Mouse (Mus musculus): ENCODE measurements around the gene Jagn1. TPM values are rescaled to one million over a fixed set of nuclear protein-coding genes. Genes with fewer than 3 reads are reported as not detected.

Jagn1 gene
- polyA plus RNA-seq, 1 experiment = 28.4 TPM

DNA sequence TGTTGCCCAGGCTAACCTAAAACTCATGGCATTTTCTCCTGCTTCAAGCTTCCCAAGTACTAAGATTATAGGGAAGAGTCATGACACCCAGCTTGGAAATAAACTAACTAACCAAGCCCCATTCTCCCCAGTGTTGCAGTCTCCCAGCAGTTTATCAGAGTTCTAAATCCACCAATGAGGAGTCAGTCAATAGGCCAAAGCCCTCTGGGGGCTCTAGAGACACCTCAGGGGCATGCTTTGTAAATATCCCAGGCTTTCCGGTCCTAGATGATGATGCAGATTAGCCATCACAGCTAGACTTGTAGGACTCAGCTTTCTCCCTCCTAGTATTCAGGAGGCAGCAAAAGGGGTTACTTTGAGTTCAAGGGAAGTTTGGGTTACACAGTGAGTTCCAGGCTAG, 32.4 kb upstream of the Jagn1 start:
- H3K4me3 ChIP-seq (ENCODE audit: insufficient read depth, low read length) = no peak overlapping the region
- no peak overlapping the region for H3K27ac ChIP-seq (ENCODE audit: insufficient read depth, low read depth, low read length)
- no peaks in the 10 kb centered on the region for H3K4me1 ChIP-seq (ENCODE audit: control insufficient read depth, insufficient read depth, low read length)
- no peak for TF ChIP-seq CTCF (IDR thresholded peaks at IDR 0.05; ENCODE audit: low read depth, low read length)
- no peak for TF ChIP-seq POLR2A (IDR thresholded peaks at IDR 0.05; ENCODE audit: borderline replicate concordance, low read depth, low read length)

DNA sequence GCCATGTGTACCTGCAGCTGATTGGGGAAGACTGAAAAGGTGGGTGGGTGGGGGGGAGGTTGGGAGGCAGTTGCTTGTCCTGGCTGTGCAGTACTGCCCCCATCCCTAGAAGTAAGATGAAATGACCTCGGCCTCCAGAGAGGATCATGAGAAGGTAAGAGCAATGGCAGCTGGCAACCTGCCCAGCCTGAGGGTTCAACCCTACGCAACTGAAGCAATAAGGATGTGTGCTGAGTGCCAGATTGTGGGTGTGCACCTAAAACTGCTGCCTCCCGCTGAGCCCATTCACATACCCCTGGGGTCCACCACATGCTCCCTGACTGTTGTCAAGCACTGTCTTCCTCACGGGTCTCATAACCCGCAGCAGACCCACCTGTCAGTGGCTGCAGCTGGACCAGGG, 26.0 kb upstream of the Jagn1 start:
- H3K4me3 ChIP-seq (ENCODE audit: insufficient read depth, low read length) = no peak overlapping the region
- H3K27ac ChIP-seq (ENCODE audit: insufficient read depth, low read depth, low read length) = no peak overlapping the region
- TF ChIP-seq CTCF (IDR thresholded peaks at IDR 0.05; ENCODE audit: low read depth, low read length) (no peak), POLR2A (IDR thresholded peaks at IDR 0.05; ENCODE audit: borderline replicate concordance, low read depth, low read length) (no peak)
- H3K4me1 ChIP-seq (ENCODE audit: control insufficient read depth, insufficient read depth, low read length) = peaks cover 5% of the 10 kb centered on the region; the same call in 1 of the 2 replicates

GRCm38 (mm10) chr6:113418441-113419198, 23.7 kb upstream of the Jagn1 start:
- Histone ChIP-seq H3K4me3 (ENCODE audit: insufficient read depth, low read length) (peak overlapping the region; percentile 70), H3K4me1 (ENCODE audit: control insufficient read depth, insufficient read depth, low read length) (peaks cover 5% of the 10 kb centered on the region; the same call in 1 of the 2 replicates), H3K27ac (ENCODE audit: insufficient read depth, low read depth, low read length) (no peak overlapping the region)
- TF ChIP-seq CTCF (IDR thresholded peaks at IDR 0.05; ENCODE audit: low read depth, low read length) (no peak), POLR2A (IDR thresholded peaks at IDR 0.05; ENCODE audit: borderline replicate concordance, low read depth, low read length) (no peak)

GRCm38 (mm10) chr6:113419199-113419587, 23.2 kb upstream of the Jagn1 start, which contains the start of gene Rpusd3:
Gene Rpusd3 (minus strand): TSS chr6:113419340.
- H3K4me3 ChIP-seq (ENCODE audit: insufficient read depth, low read length) = peak within 1 kb of the TSS; percentile 70
- peaks cover 5% of the 10 kb centered on the region; the same call in 1 of the 2 replicates for H3K4me1 ChIP-seq (ENCODE audit: control insufficient read depth, insufficient read depth, low read length)
- TF ChIP-seq POLR2A (IDR thresholded peaks at IDR 0.05; ENCODE audit: borderline replicate concordance, low read depth, low read length) (no peak), CTCF (IDR thresholded peaks at IDR 0.05; ENCODE audit: low read depth, low read length) (no peak)
- H3K27ac ChIP-seq (ENCODE audit: insufficient read depth, low read depth, low read length) = no peak within 1 kb of the TSS

GRCm38 (mm10) chr6:113423000-113423399, 19.4 kb upstream of the Jagn1 start:
- no peak overlapping the region for H3K4me3 ChIP-seq (ENCODE audit: insufficient read depth, low read length)
- TF ChIP-seq CTCF (IDR thresholded peaks at IDR 0.05; ENCODE audit: low read depth, low read length) (no peak), POLR2A (IDR thresholded peaks at IDR 0.05; ENCODE audit: borderline replicate concordance, low read depth, low read length) (no peak)
- H3K27ac ChIP-seq (ENCODE audit: insufficient read depth, low read depth, low read length) = no peak overlapping the region

GRCm38 (mm10) chr6:113424187-113424586, 18.2 kb upstream of the Jagn1 start:
- Histone ChIP-seq H3K4me3 (ENCODE audit: insufficient read depth, low read length) (no peak overlapping the region), H3K27ac (ENCODE audit: insufficient read depth, low read depth, low read length) (no peak overlapping the region), H3K4me1 (ENCODE audit: control insufficient read depth, insufficient read depth, low read length) (0 out of 2 replicates have a peak, but pooled peaks cover 3% of the 10 kb centered on the region)
- TF ChIP-seq CTCF (IDR thresholded peaks at IDR 0.05; ENCODE audit: low read depth, low read length) (no peak), POLR2A (IDR thresholded peaks at IDR 0.05; ENCODE audit: borderline replicate concordance, low read depth, low read length) (no peak)

More at GRCm38 (mm10) chr6:113423000-113423399, 19.4 kb upstream of the Jagn1 start:
- H3K4me1 ChIP-seq (ENCODE audit: control insufficient read depth, insufficient read depth, low read length) = peaks cover 5% of the 10 kb centered on the region; the same call in 1 of the 2 replicates

DNA sequence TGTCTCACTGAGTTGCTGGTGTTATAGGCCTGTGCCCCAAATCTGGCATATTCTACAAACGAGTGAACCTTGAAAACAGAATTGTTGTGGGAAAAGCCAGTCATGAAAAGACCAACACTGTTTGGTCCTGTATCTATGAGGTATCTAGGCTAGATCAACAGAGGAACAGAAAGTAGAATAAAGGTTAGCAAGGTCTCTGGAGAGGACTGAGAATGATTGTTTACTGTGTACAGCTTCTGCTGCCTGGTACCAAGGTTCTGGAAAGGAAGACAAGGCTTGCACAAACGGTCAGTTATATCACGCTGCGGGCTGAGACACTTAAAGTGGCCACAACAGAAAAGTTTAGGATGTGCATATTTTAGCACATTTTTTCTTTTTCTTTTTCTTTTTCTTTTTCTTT, 15.7 kb upstream of the Jagn1 start:
- no peak overlapping the region for H3K27ac ChIP-seq (ENCODE audit: insufficient read depth, low read depth, low read length)
- H3K4me1 ChIP-seq (ENCODE audit: control insufficient read depth, insufficient read depth, low read length) = no peaks in the 10 kb centered on the region
- TF ChIP-seq CTCF (IDR thresholded peaks at IDR 0.05; ENCODE audit: low read depth, low read length) = no peak
- no peak for TF ChIP-seq POLR2A (IDR thresholded peaks at IDR 0.05; ENCODE audit: borderline replicate concordance, low read depth, low read length)
- H3K4me3 ChIP-seq (ENCODE audit: insufficient read depth, low read length) = no peak overlapping the region

DNA sequence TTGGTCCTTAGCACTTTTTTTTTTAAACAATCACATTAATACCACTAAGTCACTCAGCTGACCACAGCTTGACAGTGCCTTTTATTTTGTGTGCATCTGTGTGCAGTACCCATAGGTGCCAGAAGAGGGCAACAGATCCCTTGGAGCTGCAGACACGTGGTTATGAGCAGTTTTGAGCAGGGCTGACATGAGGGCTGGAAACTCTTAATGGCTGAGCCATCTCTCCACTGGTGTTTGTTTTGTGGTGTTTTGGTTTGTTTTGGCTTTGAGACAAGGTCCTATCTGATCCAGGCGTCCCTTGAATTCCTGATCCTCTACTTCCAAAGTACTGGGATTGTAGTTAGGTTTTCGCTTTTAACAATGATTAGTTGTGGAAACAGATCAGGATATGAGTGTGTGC, 15.0 kb upstream of the Jagn1 start:
- H3K4me3 ChIP-seq (ENCODE audit: insufficient read depth, low read length) = no peak overlapping the region
- TF ChIP-seq CTCF (IDR thresholded peaks at IDR 0.05; ENCODE audit: low read depth, low read length) = peak; percentile 35; the same call in 1 of the 2 replicates
- TF ChIP-seq POLR2A (IDR thresholded peaks at IDR 0.05; ENCODE audit: borderline replicate concordance, low read depth, low read length) = no peak
- H3K27ac ChIP-seq (ENCODE audit: insufficient read depth, low read depth, low read length) = no peak overlapping the region
- H3K4me1 ChIP-seq (ENCODE audit: control insufficient read depth, insufficient read depth, low read length) = no peaks in the 10 kb centered on the region

- H3K4me3 ChIP-seq (ENCODE audit: insufficient read depth, low read length) = no peak overlapping the region
- TF ChIP-seq POLR2A (IDR thresholded peaks at IDR 0.05; ENCODE audit: borderline replicate concordance, low read depth, low read length) = no peak
- TF ChIP-seq CTCF (IDR thresholded peaks at IDR 0.05; ENCODE audit: low read depth, low read length) = no peak
- no peak overlapping the region for H3K27ac ChIP-seq (ENCODE audit: insufficient read depth, low read depth, low read length)
- H3K4me1 ChIP-seq (ENCODE audit: control insufficient read depth, insufficient read depth, low read length) = no peaks in the 10 kb centered on the region
Observed at GRCm38 (mm10) chr6:113428006-113428405, 14.4 kb upstream of the Jagn1 start.

GRCm38 (mm10) chr6:113429965-113430364, 12.4 kb upstream of the Jagn1 start:
- Histone ChIP-seq H3K4me3 (ENCODE audit: insufficient read depth, low read length) (no peak overlapping the region), H3K4me1 (ENCODE audit: control insufficient read depth, insufficient read depth, low read length) (no peaks in the 10 kb centered on the region), H3K27ac (ENCODE audit: insufficient read depth, low read depth, low read length) (no peak overlapping the region)
- TF ChIP-seq CTCF (IDR thresholded peaks at IDR 0.05; ENCODE audit: low read depth, low read length) (no peak), POLR2A (IDR thresholded peaks at IDR 0.05; ENCODE audit: borderline replicate concordance, low read depth, low read length) (no peak)

All from bone marrow macrophage, adult 2 months (primary cell).